Mouse (Mus musculus) thymus, postnatal 10 days (tissue): ENCODE measurements at regions not wholly inside any gene's neighbourhood (a gene's known extent, or its start where the extent isn't known, plus 50 kb on each side); places are given as distances from the start of the nearest gene placed in this dataset.

Experiments used
- DNase-seq, 2 experiments: peaks; one replicate each; pipeline ENCODE4 v3.0.0; 2021; ENCODE audit warnings: low spot score in 2 of 2

GRCm38 (mm10) chr8:125367374-125367773 is 202.2 kb downstream of the Sipa1l2 start:
- no peak for DNase-seq

DNA sequence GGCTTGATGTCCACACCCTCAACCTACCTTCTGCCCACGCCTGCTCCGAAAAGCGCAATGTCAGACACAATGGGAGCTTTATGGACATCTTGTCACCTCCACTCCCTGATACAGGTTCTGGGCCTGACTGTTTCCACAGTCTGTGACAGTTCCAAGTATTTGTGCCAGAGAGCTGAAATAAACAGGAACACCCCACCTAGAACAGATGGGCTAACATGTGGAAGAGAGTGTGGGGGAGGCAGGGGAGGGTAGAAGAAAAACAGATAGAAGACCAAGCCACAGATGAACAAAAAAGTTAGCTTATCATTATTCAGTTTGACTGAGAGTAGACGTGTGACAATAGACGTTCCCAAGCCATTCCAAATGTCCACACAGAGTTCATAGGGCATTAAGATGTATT is 204.6 kb downstream of the Sipa1l2 start:
- no peak for DNase-seq

GRCm38 (mm10) chr8:125359456-125359855 is 210.2 kb downstream of the Sipa1l2 start:
- DNase-seq: no peak

- no peak for DNase-seq
These were observed 211.8 kb downstream of the Sipa1l2 start for GRCm38 (mm10) chr8:125357759-125358158.

DNA sequence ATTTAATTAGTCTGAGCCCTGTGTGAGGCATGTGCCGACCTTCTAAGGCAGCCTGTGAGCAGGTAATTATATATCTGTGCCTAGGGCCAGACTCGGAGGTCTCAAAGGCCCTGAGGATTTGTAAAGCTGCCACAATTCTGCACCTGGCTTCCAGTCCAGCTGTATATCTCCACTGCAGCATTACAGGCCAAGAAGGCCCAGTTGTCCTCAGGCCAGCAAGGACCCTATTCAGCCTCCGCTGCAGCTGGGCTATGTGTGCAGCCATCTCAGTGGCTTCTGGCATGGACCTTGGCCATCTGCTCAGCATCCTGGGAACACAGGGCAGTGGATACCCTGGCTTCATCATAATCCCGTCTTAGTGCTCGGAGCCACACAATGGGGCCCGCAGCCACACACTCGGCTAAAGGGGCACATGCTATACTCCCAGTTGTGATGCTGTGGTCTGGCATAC is 214.5 kb downstream of the Sipa1l2 start:
- no peak for DNase-seq

- DNase-seq: no peak
These were observed 217.3 kb downstream of the Sipa1l2 start for GRCm38 (mm10) chr8:125352276-125352675.

DNA sequence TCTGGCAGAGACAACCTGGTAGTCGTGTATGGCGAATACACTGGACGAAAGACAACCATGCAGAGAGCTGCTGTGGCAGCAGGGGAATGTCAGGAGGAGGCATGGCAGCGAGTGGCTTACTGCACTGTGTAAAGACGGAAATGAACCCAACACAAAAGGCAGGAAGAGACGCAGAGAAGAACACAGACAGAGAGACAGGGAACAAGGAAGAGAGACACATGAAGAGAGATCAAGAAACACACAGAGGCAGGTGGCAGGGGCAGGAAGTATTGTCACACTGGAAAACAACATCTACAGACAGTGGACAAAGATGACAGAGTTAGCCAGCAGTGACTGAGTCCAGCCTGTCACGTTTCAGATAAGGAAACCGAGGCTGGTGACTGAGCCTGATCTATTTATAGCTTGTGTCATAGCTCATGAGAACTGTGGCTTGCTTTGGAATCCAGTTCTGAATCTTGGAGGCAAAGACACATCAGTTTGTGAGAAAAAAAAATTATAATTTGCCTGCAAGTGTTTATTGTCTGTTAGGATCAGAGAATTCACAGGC is 218.0 kb downstream of the Sipa1l2 start:
- DNase-seq: peak; percentile 7 to 44

GRCm38 (mm10) chr8:125349290-125350025 is 220.2 kb downstream of the Sipa1l2 start:
- DNase-seq: no peak

DNA sequence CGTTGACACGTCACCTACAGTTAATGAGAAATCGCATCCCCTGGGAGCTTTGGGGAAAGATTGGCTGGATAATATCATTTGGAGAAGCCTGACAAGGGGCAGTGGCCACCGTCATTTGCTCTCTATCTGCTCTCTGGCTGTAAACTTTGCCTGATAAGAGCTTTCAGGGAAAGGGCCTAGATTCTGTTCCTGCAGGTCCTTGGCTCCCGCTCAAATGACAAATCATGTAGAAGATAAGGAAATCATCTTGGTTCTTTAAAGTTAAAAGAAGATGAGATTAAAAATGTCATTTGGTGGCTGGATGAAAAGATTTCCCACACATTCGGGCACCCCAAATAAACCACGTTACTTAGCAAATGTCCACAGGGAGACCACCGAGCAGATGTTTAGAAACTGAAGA is 223.4 kb downstream of the Sipa1l2 start:
- no peak for DNase-seq

- DNase-seq: no peak
These were observed 224.0 kb downstream of the Sipa1l2 start for GRCm38 (mm10) chr8:125345571-125345970.

- no peak for DNase-seq
These were observed 225.7 kb downstream of the Sipa1l2 start for GRCm38 (mm10) chr8:125343867-125344266.

GRCm38 (mm10) chr8:125342521-125342920 is 227.1 kb downstream of the Sipa1l2 start:
- DNase-seq: no peak

DNA sequence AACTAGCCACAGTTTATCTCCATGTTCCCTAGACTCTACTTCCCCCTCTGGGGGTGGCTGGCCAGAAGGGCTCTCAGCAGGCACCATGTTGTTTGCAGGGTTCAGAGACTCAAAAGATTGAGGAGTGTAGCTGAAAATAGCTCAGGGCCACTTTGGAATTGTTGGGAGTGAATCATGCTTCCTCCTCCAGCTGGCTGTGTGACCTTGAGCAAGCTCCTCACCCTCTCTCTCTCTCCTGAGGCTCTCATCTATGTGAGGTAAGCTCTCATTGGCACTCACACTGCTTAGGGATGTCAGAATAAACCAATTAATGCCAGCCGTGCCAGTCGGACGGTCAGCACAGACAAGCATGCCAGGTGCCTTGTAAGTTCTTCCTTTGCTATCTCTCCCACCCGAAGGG is 228.0 kb downstream of the Sipa1l2 start:
- DNase-seq: no peak

- DNase-seq: no peak
These were observed 231.4 kb downstream of the Sipa1l2 start for GRCm38 (mm10) chr8:125338222-125338621.

GRCm38 (mm10) chr8:125337444-125338077 is 232.0 kb downstream of the Sipa1l2 start:
- peak in 1 of 2 experiments; percentile 6 for DNase-seq

- DNase-seq: peak in 1 of 2 experiments; percentile 17
These were observed 232.8 kb downstream of the Sipa1l2 start for GRCm38 (mm10) chr8:125336799-125337198.

GRCm38 (mm10) chr8:125335575-125336370 is 233.8 kb downstream of the Sipa1l2 start:
- DNase-seq: no peak

GRCm38 (mm10) chr8:125335171-125335570 is 234.4 kb downstream of the Sipa1l2 start:
- DNase-seq: no peak

DNA sequence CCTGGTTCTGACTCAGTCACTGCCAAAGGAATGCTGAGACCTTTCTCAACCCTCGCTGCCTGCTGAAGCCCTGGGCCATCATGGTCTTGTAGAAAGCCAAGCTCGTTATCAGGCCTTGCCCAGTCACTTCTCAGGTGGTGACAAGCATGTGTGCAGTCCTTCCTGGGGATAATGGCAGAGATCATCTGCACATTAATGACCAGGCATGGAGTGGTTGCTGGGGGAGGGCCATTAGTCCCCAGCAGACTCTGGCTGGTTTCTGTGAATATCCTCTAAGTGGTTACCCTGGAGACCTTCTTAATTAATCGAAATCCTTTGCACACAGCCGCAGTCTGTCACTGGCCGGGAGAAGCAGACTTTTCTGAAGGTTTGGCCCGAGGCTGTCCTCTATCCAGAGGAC is 239.0 kb downstream of the Sipa1l2 start:
- DNase-seq: no peak

DNA sequence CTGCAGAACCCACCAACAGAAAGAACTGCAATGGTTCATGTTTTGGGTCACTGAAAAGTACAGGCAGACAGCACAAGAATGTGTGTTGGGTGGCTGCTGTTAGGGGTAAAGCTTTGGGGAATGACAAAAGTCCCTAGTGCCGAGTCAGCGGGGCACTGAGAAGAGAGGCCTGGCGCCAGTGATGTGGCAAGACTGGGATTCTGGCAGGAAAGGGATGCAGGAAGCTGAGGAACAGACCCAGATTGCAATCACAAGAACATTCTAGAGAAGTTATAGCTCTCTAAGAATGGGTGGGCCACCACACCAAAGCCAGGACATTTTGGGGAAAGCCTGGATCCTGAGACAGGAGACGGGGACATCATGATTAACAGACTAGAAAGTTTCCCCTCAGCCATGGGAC is 241.0 kb downstream of the Sipa1l2 start:
- no peak for DNase-seq

DNA sequence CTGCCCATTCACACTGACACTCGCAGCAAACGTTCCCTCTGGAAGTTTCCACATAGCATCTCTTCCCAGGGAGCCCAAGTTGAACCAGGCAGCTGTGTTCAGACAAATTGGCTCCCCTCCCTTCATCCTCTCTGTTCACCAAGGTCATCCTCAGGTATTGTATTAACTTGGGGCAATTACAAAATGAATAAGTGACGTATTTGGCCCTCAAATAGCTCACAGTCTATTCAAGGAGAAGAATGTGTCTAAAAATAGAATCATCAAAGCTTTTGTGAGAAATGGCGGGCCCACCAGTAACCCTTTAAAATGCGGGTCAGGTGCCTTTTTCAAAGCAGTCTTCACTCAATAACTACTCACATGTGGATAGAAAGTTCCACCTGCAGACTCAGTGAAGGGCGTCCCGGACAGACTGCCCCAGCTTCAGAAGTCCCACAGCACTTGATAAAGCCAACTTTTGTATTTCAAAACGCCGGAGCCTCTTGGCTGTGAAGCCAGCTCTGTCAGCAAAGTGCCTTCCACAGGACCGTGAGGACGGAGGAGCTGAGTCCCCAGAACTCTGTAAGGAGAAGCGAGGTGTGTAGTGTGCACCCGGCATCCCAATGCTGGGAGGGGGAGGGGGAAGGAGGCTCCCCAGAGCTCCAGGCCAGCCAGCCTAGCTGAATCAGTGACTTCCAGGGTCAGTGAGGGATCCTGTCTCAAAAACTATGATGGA is 241.9 kb downstream of the Sipa1l2 start:
- DNase-seq: no peak

DNA sequence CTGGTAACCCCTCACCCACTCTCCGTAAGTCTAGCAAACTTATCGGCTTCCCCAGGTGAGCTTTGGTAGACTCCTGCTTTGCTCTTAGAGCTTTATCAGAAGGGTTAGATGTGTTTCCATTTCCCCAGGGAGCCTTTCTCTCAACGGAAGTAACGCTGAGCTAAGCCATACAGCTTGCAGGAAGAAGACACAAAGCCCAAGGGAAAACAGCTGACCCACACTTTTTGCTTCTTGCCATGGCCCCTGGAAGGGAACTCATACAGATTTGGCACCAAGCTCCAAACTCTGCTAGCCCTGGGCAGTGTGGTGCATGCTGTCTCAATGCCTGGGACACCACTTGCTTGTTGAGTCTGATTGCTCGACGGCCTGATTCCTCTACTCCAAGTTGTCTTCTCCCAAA is 242.6 kb downstream of the Sipa1l2 start:
- DNase-seq: no peak
